Comparison of ENCODE assay signal across 22 mouse cellular contexts in genomic region chr17:14260966-14261365, GRCm38 (mm10). TPM values are rescaled to one million over a fixed set of nuclear protein-coding genes. Genes with fewer than 3 reads are reported as not detected.
DNase-seq lines count a peak whose midpoint lies in the region; TF ChIP-seq lines count a peak whose summit lies in the region.
"Had no signal": no experiment of that assay in that cellular context is flagged by ENCODE, and none has a peak within 500 bp of the region (broad histone marks: within the 10 kb centered on the region; RNA-seq: fewer than 3 reads in every experiment).

No protein-coding gene starts in this region.

- DNase-seq in cerebellum, adult 11-12 months = peak; percentile 21
- no peak for DNase-seq in cerebellum, adult 11 months
- peak; percentile 18 for DNase-seq in brain, adult 2 months (ENCODE audit: low read depth, low spot score)
- peak; percentile 20 for DNase-seq in cerebellum, adult 9-11 months
- DNase-seq in cerebellum, postnatal 36 days = peak; percentile 65 to 73
- DNase-seq in adrenal gland, postnatal 4 days (ENCODE audit: low spot score in 2 of 2) = no peak
- DNase-seq in layer of hippocampus, adult 2 months (ENCODE audit: low spot score in 2 of 2) = no peak
- DNase-seq: adrenal gland, adult 2 months; adrenal gland, postnatal 25 days; forebrain, postnatal 0 days; gastrocnemius, adult 2 months; gastrocnemius, postnatal 25 days; kidney, adult 18-20 months had no signal

- H3K4me3 ChIP-seq in layer of hippocampus, adult 2 months = no peak overlapping the region
- H3K4me3 ChIP-seq: embryonic facial prominence, embryonic 13.5 days; forebrain, embryonic 13.5 days; gastrocnemius, adult 2 months; heart, embryonic 12.5 days; hindbrain, embryonic 10.5 days; intestine, embryonic 15.5 days had no signal

- no peak for TF ChIP-seq CTCF in layer of hippocampus, adult 2 months (conservative IDR thresholded peaks at IDR 0.05)

- H3K27ac ChIP-seq in layer of hippocampus, adult 2 months = no peak overlapping the region
- H3K27ac ChIP-seq: embryonic facial prominence, embryonic 13.5 days; forebrain, embryonic 13.5 days; gastrocnemius, adult 2 months; hindbrain, embryonic 10.5 days; hindbrain, embryonic 14.5 days; intestine, embryonic 15.5 days had no signal

RNA-seq across cellular contexts. Expression of gene Smoc2, which starts 18.3 kb away (rescaled TPM):
- 10 to 100 TPM; 43.2 to 46.4 TPM for total RNA-seq in adrenal gland, postnatal 4 days (2021)
- total RNA-seq in layer of hippocampus, adult 2 months (2021) = 10 to 100 TPM; 36.2 to 36.8 TPM
- total RNA-seq: common myeloid progenitor, adult 5-6 weeks; granulocyte monocyte progenitor cell, adult 5-6 weeks; MEL had no signal

RNA-seq across cellular contexts. Expression of gene Dact2, which starts 56.9 kb away (rescaled TPM):
- 1 to 10 TPM; 2.4 to 9.2 TPM for total RNA-seq in adrenal gland, postnatal 4 days (2021)
- 10 to 100 TPM; 21.8 to 24.7 TPM for total RNA-seq in layer of hippocampus, adult 2 months (2021)
- total RNA-seq: common myeloid progenitor, adult 5-6 weeks; granulocyte monocyte progenitor cell, adult 5-6 weeks; MEL had no signal

Comparison
In these comparisons a context has a peak if more than half of its experiments do, and no peak if none do; other contexts are left out.
1. DNase-seq: peak in cerebellum, adult 11-12 months (single experiment), brain, adult 2 months (single experiment), cerebellum, adult 9-11 months (single experiment) and cerebellum, postnatal 36 days (2 of 2); none in cerebellum, adult 11 months (single experiment), adrenal gland, postnatal 4 days (0 of 2) and layer of hippocampus, adult 2 months (0 of 2).